Mouse (Mus musculus) brain, embryonic 14.5 days (tissue): ENCODE data around the gene Abcd4.

Source experiments
- CTCF ChIP-seq: fragments of 200-500 bp; IDR thresholded peaks from 2 replicates; pipeline ENCODE4 v1.5.1; 2012; ENCODE audit warnings: inconsistent platforms, mild to moderate bottlenecking, moderate library complexity, borderline replicate concordance; ENCODE audit not compliant: insufficient read depth, insufficient read length; ENCODE audit errors: extremely low read depth
- POLR2A ChIP-seq: fragments of 200-500 bp; IDR thresholded peaks from 2 replicates; pipeline ENCODE4 v1.6.1; 2012; ENCODE audit warnings: mild to moderate bottlenecking, inconsistent platforms, borderline replicate concordance; ENCODE audit not compliant: poor library complexity, insufficient read depth, insufficient read length, severe bottlenecking; ENCODE audit errors: extremely low read depth

DNA sequence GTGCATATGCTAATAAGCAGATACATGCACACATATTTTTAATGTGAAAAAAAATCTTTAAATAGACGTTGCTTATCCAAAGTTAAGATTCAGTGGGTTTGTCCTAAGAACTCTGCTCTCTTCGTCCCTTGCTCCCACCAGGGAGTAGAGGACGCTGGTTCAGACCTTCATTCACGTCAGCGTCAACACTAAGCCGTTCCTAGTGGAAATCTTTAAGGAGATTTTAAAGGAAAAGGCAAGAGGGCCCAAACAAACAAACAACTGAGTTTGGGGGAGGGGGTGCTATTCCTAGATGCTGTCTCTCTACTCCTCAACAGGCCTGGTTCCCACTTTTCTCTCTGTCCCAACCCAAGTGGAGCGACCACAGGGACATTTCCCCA is 44.9 kb downstream of the Abcd4 start:
- TF ChIP-seq POLR2A (no peak), CTCF (no peak)
